Mouse (Mus musculus) midbrain, embryonic 10.5 days (tissue): Measurements from ENCODE around the gene Kif13a. TPM values are rescaled to one million over a fixed set of nuclear protein-coding genes. Genes with fewer than 3 reads are reported as not detected.

Experiments used
- DNase-seq: peaks from one replicate; pipeline ENCODE4 v3.0.0-alpha.2; 2017; ENCODE audit warnings: low spot score
- H3K27ac ChIP-seq: fragments of 300-500 bp; sonication (generic); replicated peaks from 2 replicates; pipeline ENCODE4 v1.5.1; 2016; ENCODE audit warnings: mild to moderate bottlenecking
- H3K27me3 ChIP-seq: fragments of 300-500 bp; sonication (generic); 2 replicates; pipeline ENCODE4 v1.6.1; 2016; ENCODE audit warnings: low read depth, mild to moderate bottlenecking; ENCODE audit not compliant: poor library complexity, severe bottlenecking
- H3K36me3 ChIP-seq: fragments of 300-500 bp; sonication (generic); 2 replicates; pipeline ENCODE4 v1.6.1; 2016; ENCODE audit warnings: mild to moderate bottlenecking, moderate library complexity
- H3K4me1 ChIP-seq: fragments of 300-500 bp; sonication (generic); 2 replicates; pipeline ENCODE4 v1.6.1; 2016
- H3K4me3 ChIP-seq: fragments of 300-500 bp; sonication (generic); 2 replicates; pipeline ENCODE4 v1.5.1; 2016; ENCODE audit warnings: mild to moderate bottlenecking, moderate library complexity
- H3K9me3 ChIP-seq: fragments of 300-500 bp; sonication (generic); replicated peaks from 2 replicates; pipeline ENCODE4 v1.6.1; 2016; ENCODE audit warnings: mild to moderate bottlenecking
- WGBS: fragments of 180-500 bp; shearing (Covaris S2); methylation state at CpG from one replicate; pipeline ENCODE4 v1.1.7; 2016; 5-methylcytosine and 5-hydroxymethylcytosine counted together
- polyA plus RNA-seq: library from polyadenylated mRNA; unstranded; fragments of >200 nt; fragmentation: Nextera tagmentation; extraction: Ambion mirVana; gene quantifications from 2 replicates; pipeline ENCODE4 v1.2.1, GENCODE M21; 2016

Kif13a gene
- 9.1 and 11.4 TPM in 2 replicates for polyA plus RNA-seq

GRCm38 (mm10) chr13:46929719-46930658 is at the start of gene Kif13a:
Gene Kif13a (minus strand): TSS chr13:46929867.
- DNase-seq = peak; percentile 84
- Histone ChIP-seq H3K9me3 (peaks cover 8% of the 10 kb centered on the region; the same call in 1 of the 2 replicates), H3K4me3 (peak within 1 kb of the TSS; percentile 89), H3K36me3 (peaks cover 23% of the 10 kb centered on the region), H3K27ac (peak within 1 kb of the TSS; percentile 98), H3K27me3 (peaks cover 24% of the 10 kb centered on the region), H3K4me1 (peaks cover 40% of the 10 kb centered on the region)
- WGBS = 3% methylated on average over 96 of the region's 96 CpGs

GRCm38 (mm10) chr13:46976532-46976931 is 46.9 kb upstream of the Kif13a start:
- peaks cover 24% of the 10 kb centered on the region for H3K4me1 ChIP-seq
- peak overlapping the region; percentile 93 for H3K27ac ChIP-seq
- WGBS = 91% methylated on average over 7 of the region's 7 CpGs
- no peaks in the 10 kb centered on the region for H3K27me3 ChIP-seq
- no peaks in the 10 kb centered on the region for H3K36me3 ChIP-seq
- H3K4me3 ChIP-seq = no peak overlapping the region
- DNase-seq = no peak
- H3K9me3 ChIP-seq = no peaks in the 10 kb centered on the region

GRCm38 (mm10) chr13:46975930-46976329 is 46.3 kb upstream of the Kif13a start:
- H3K27ac ChIP-seq = peak overlapping the region; percentile 93
- H3K27me3 ChIP-seq = no peaks in the 10 kb centered on the region
- no peak for DNase-seq
- H3K9me3 ChIP-seq = no peaks in the 10 kb centered on the region
- no peak overlapping the region for H3K4me3 ChIP-seq
- H3K36me3 ChIP-seq = no peaks in the 10 kb centered on the region
- WGBS = 71% methylated on average over 4 of the region's 4 CpGs
- peaks cover 24% of the 10 kb centered on the region for H3K4me1 ChIP-seq

- peak; percentile 78 for DNase-seq
- Histone ChIP-seq H3K4me3 (peak overlapping the region; percentile 50), H3K27ac (peak overlapping the region; percentile 93), H3K9me3 (no peaks in the 10 kb centered on the region), H3K4me1 (peaks cover 24% of the 10 kb centered on the region), H3K36me3 (no peaks in the 10 kb centered on the region), H3K27me3 (no peaks in the 10 kb centered on the region)
- whole genome bisulfite sequencing = 27% methylated on average over 14 of the region's 14 CpGs
Observed at GRCm38 (mm10) chr13:46975031-46975551, 45.4 kb upstream of the Kif13a start.

GRCm38 (mm10) chr13:46970286-46970945 is 40.7 kb upstream of the Kif13a start:
- Histone ChIP-seq H3K4me1 (peaks cover 18% of the 10 kb centered on the region), H3K4me3 (no peak overlapping the region), H3K27me3 (no peaks in the 10 kb centered on the region), H3K9me3 (no peaks in the 10 kb centered on the region), H3K36me3 (no peaks in the 10 kb centered on the region), H3K27ac (no peak overlapping the region)
- 87% methylated on average over 10 of the region's 10 CpGs for WGBS
- no peak for DNase-seq

GRCm38 (mm10) chr13:46968626-46969025 is 39.0 kb upstream of the Kif13a start:
- no peaks in the 10 kb centered on the region for H3K27me3 ChIP-seq
- H3K4me3 ChIP-seq = no peak overlapping the region
- no peaks in the 10 kb centered on the region for H3K36me3 ChIP-seq
- DNase-seq = no peak
- H3K4me1 ChIP-seq = peaks cover 7% of the 10 kb centered on the region
- H3K9me3 ChIP-seq = no peaks in the 10 kb centered on the region
- no peak overlapping the region for H3K27ac ChIP-seq
- 91% methylated on average over 2 of the region's 2 CpGs for WGBS

- WGBS = 76% methylated on average over 4 of the region's 4 CpGs
- DNase-seq = no peak
- Histone ChIP-seq H3K9me3 (no peaks in the 10 kb centered on the region), H3K27ac (no peak overlapping the region), H3K36me3 (no peaks in the 10 kb centered on the region), H3K27me3 (no peaks in the 10 kb centered on the region), H3K4me3 (no peak overlapping the region), H3K4me1 (peaks cover 7% of the 10 kb centered on the region)
Observed at GRCm38 (mm10) chr13:46967308-46967707, 37.6 kb upstream of the Kif13a start.

- Histone ChIP-seq H3K9me3 (no peaks in the 10 kb centered on the region), H3K27me3 (no peaks in the 10 kb centered on the region), H3K27ac (no peak overlapping the region), H3K36me3 (no peaks in the 10 kb centered on the region), H3K4me1 (peaks cover 5% of the 10 kb centered on the region; the same call in 1 of the 2 replicates), H3K4me3 (no peak overlapping the region)
- no peak for DNase-seq
- WGBS = 83% methylated on average over 7 of the region's 7 CpGs
Observed at GRCm38 (mm10) chr13:46960878-46961474, 31.3 kb upstream of the Kif13a start.

GRCm38 (mm10) chr13:46959139-46959538 is 29.5 kb upstream of the Kif13a start:
- DNase-seq = no peak
- H3K36me3 ChIP-seq = no peaks in the 10 kb centered on the region
- H3K4me3 ChIP-seq = no peak overlapping the region
- H3K27me3 ChIP-seq = no peaks in the 10 kb centered on the region
- H3K9me3 ChIP-seq = no peaks in the 10 kb centered on the region
- peaks cover 5% of the 10 kb centered on the region; the same call in 1 of the 2 replicates for H3K4me1 ChIP-seq
- WGBS = 89% methylated on average over 5 of the region's 5 CpGs
- no peak overlapping the region for H3K27ac ChIP-seq

GRCm38 (mm10) chr13:46951212-46951611 is 21.5 kb upstream of the Kif13a start:
- no peak for DNase-seq
- H3K9me3 ChIP-seq = no peaks in the 10 kb centered on the region
- no peak overlapping the region for H3K27ac ChIP-seq
- no peak overlapping the region for H3K4me3 ChIP-seq
- no peaks in the 10 kb centered on the region for H3K36me3 ChIP-seq
- H3K27me3 ChIP-seq = no peaks in the 10 kb centered on the region
- H3K4me1 ChIP-seq = peaks cover 3% of the 10 kb centered on the region
- 91% methylated on average over 15 of the region's 15 CpGs for WGBS

- Histone ChIP-seq H3K4me3 (no peak overlapping the region), H3K4me1 (peaks cover 15% of the 10 kb centered on the region), H3K9me3 (no peaks in the 10 kb centered on the region), H3K36me3 (no peaks in the 10 kb centered on the region), H3K27me3 (no peaks in the 10 kb centered on the region), H3K27ac (no peak overlapping the region)
- DNase-seq = no peak
- 91% methylated on average over 2 of the region's 2 CpGs for WGBS
Observed at GRCm38 (mm10) chr13:46949741-46950140, 20.1 kb upstream of the Kif13a start.

GRCm38 (mm10) chr13:46948027-46948426 is 18.4 kb upstream of the Kif13a start:
- DNase-seq = no peak
- no peak overlapping the region for H3K4me3 ChIP-seq
- H3K27ac ChIP-seq = no peak overlapping the region
- no peaks in the 10 kb centered on the region for H3K36me3 ChIP-seq
- 79% methylated on average over 3 of the region's 3 CpGs for WGBS
- no peaks in the 10 kb centered on the region for H3K27me3 ChIP-seq
- H3K9me3 ChIP-seq = no peaks in the 10 kb centered on the region
- peaks cover 32% of the 10 kb centered on the region for H3K4me1 ChIP-seq
